Mouse (Mus musculus): ENCODE data around the gene Trp73. TPM values are rescaled to one million over a fixed set of nuclear protein-coding genes. Genes with fewer than 3 reads are reported as not detected.

Trp73 gene
- polyA plus RNA-seq, 1 experiment from 2014 or later, result 5.7 TPM

- peaks cover 26% of the 10 kb centered on the region for H3K36me3 ChIP-seq (ENCODE audit: control insufficient read depth, insufficient read depth)
- no peak for ATAC-seq
- H3K4me1 ChIP-seq (replicated peaks; ENCODE audit: control insufficient read depth, insufficient read depth, low read length), result peaks cover 12% of the 10 kb centered on the region
- WGBS, result 79% methylated on average over 7 of the region's 7 CpGs
- H3K9me3 ChIP-seq (ENCODE audit: control insufficient read depth, low read length), result no peaks in the 10 kb centered on the region
- H3K4me2 ChIP-seq (ENCODE audit: low read length), result no peak overlapping the region
- H3K27me3 ChIP-seq (replicated peaks; ENCODE audit: control insufficient read depth, insufficient read depth, low read length), result no peaks in the 10 kb centered on the region
- H3K9ac ChIP-seq (replicated peaks; ENCODE audit: low read depth, low read length), result no peak overlapping the region
- no peak overlapping the region for H3K27ac ChIP-seq (ENCODE audit: low read length)
- H3K4me3 ChIP-seq (replicated peaks; ENCODE audit: low read length), result no peak overlapping the region
These were observed 16.0 kb upstream of the Trp73 start for GRCm38 (mm10) chr4:154156050-154156449.

DNA sequence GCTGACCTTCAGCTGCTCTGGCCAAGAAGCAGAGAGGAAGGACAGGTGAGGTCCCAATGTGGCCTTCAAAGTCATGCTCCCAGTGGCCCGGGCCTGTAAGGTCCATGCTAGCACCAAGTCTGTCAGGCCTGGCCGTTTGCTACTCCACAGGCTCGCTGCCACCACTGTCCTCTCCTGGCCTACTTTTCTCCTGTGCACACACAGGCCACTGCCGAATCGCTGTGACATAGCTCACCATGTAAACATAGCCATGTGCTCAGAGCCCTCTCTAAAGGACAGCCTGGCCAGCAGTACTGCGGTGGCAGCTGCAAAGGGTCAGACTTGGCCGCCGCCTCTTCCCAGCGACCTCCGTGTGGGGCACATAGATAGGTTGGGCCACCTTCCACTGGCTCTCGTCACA is 14.1 kb upstream of the Trp73 start:
- peaks cover 26% of the 10 kb centered on the region for H3K36me3 ChIP-seq (ENCODE audit: control insufficient read depth, insufficient read depth)
- H3K27ac ChIP-seq (ENCODE audit: low read length), result no peak overlapping the region
- no peaks in the 10 kb centered on the region for H3K27me3 ChIP-seq (replicated peaks; ENCODE audit: control insufficient read depth, insufficient read depth, low read length)
- H3K9me3 ChIP-seq (ENCODE audit: control insufficient read depth, low read length), result no peaks in the 10 kb centered on the region
- H3K4me2 ChIP-seq (ENCODE audit: low read length), result no peak overlapping the region
- ATAC-seq, result no peak
- H3K4me1 ChIP-seq (replicated peaks; ENCODE audit: control insufficient read depth, insufficient read depth, low read length), result peaks cover 3% of the 10 kb centered on the region
- no peak overlapping the region for H3K9ac ChIP-seq (replicated peaks; ENCODE audit: low read depth, low read length)
- 80% methylated on average over 11 of the region's 11 CpGs for WGBS
- no peak overlapping the region for H3K4me3 ChIP-seq (replicated peaks; ENCODE audit: low read length)

DNA sequence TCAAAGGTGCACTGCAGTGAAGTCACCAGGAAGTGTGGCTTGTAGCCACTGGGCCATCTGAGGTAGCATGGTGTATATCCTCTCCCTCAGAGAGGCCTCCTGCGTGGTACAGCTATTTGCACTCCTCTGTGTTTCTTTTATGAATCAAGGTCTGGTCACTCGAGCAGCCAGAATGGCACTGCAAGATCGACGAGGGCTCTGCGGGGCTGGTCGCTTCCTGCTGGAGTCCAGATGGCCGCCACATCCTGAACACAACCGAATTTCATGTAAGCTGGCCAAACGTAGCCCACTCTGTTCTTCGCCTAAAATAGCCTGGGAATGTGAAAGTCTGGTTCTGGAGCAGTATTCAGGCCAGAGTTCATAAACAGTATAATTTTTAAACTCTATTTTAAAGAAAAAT is 6.3 kb upstream of the Trp73 start:
- Histone ChIP-seq H3K4me2 (ENCODE audit: low read length) (no peak overlapping the region), H3K4me1 (replicated peaks; ENCODE audit: control insufficient read depth, insufficient read depth, low read length) (peaks cover 14% of the 10 kb centered on the region), H3K4me3 (replicated peaks; ENCODE audit: low read length) (no peak overlapping the region), H3K27me3 (replicated peaks; ENCODE audit: control insufficient read depth, insufficient read depth, low read length) (peaks cover 5% of the 10 kb centered on the region), H3K9ac (replicated peaks; ENCODE audit: low read depth, low read length) (no peak overlapping the region), H3K27ac (ENCODE audit: low read length) (no peak overlapping the region), H3K36me3 (ENCODE audit: control insufficient read depth, insufficient read depth) (no peaks in the 10 kb centered on the region), H3K9me3 (ENCODE audit: control insufficient read depth, low read length) (no peaks in the 10 kb centered on the region)
- WGBS, result 87% methylated on average over 10 of the region's 10 CpGs
- ATAC-seq, result no peak

DNA sequence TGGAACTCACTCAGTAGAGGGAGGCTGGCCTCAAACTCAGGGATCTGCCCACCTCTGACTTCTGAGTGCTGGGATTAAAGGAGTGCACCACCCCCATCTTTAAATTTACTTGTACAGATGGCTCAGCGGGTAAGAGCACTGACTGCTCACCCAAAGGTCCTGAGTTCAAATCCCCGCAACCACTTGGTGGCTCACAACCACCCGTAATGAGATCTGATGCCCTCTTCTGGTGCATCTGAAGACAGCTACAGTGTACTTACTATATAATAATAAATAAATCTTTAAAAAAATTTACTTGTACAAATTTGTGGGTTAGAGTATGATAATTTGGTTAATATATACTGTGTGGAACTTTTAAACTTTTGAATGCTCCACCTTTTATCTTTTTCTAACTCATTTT is 4.7 kb upstream of the Trp73 start:
- Histone ChIP-seq H3K4me2 (ENCODE audit: low read length) (no peak overlapping the region), H3K4me1 (replicated peaks; ENCODE audit: control insufficient read depth, insufficient read depth, low read length) (peaks cover 30% of the 10 kb centered on the region), H3K9me3 (ENCODE audit: control insufficient read depth, low read length) (no peaks in the 10 kb centered on the region), H3K27ac (ENCODE audit: low read length) (no peak overlapping the region), H3K36me3 (ENCODE audit: control insufficient read depth, insufficient read depth) (no peaks in the 10 kb centered on the region), H3K9ac (replicated peaks; ENCODE audit: low read depth, low read length) (no peak overlapping the region), H3K27me3 (replicated peaks; ENCODE audit: control insufficient read depth, insufficient read depth, low read length) (peaks cover 14% of the 10 kb centered on the region), H3K4me3 (replicated peaks; ENCODE audit: low read length) (no peak overlapping the region)
- no peak for ATAC-seq
- 84% methylated on average over 3 of the region's 3 CpGs for WGBS

- H3K4me3 ChIP-seq (replicated peaks; ENCODE audit: low read length), result peak within 1 kb of the TSS; percentile 83
- ATAC-seq, result peak; percentile 97
- WGBS, result under 1% methylated on average over 49 of the region's 49 CpGs
- no peaks in the 10 kb centered on the region for H3K36me3 ChIP-seq (ENCODE audit: control insufficient read depth, insufficient read depth)
- H3K4me1 ChIP-seq (replicated peaks; ENCODE audit: control insufficient read depth, insufficient read depth, low read length), result peaks cover 34% of the 10 kb centered on the region
- H3K9ac ChIP-seq (replicated peaks; ENCODE audit: low read depth, low read length), result peak within 1 kb of the TSS; percentile 81
- peak within 1 kb of the TSS; percentile 90 for H3K4me2 ChIP-seq (ENCODE audit: low read length)
- peak within 1 kb of the TSS; percentile 81 for H3K27ac ChIP-seq (ENCODE audit: low read length)
- H3K27me3 ChIP-seq (replicated peaks; ENCODE audit: control insufficient read depth, insufficient read depth, low read length), result peaks cover 33% of the 10 kb centered on the region
- H3K9me3 ChIP-seq (ENCODE audit: control insufficient read depth, low read length), result no peaks in the 10 kb centered on the region
These were observed 2.4 kb upstream of the Trp73 start, which contains the start of gene Wrap73 for GRCm38 (mm10) chr4:154142211-154143040. Wrap73 (plus strand) TSS chr4:154142372.

GRCm38 (mm10) chr4:154141009-154141867 is 1.2 kb upstream of the Trp73 start:
- Histone ChIP-seq H3K9ac (replicated peaks; ENCODE audit: low read depth, low read length) (no peak overlapping the region), H3K4me2 (ENCODE audit: low read length) (peak overlapping the region; percentile 23; the same call in 1 of the 2 replicates), H3K36me3 (ENCODE audit: control insufficient read depth, insufficient read depth) (no peaks in the 10 kb centered on the region), H3K27me3 (replicated peaks; ENCODE audit: control insufficient read depth, insufficient read depth, low read length) (peaks cover 43% of the 10 kb centered on the region), H3K4me3 (replicated peaks; ENCODE audit: low read length) (no peak overlapping the region; the same call in 1 of the 2 replicates), H3K9me3 (ENCODE audit: control insufficient read depth, low read length) (no peaks in the 10 kb centered on the region), H3K27ac (ENCODE audit: low read length) (no peak overlapping the region), H3K4me1 (replicated peaks; ENCODE audit: control insufficient read depth, insufficient read depth, low read length) (peaks cover 34% of the 10 kb centered on the region)
- 2% methylated on average over 42 of the region's 42 CpGs for WGBS
- no peak for ATAC-seq

DNA sequence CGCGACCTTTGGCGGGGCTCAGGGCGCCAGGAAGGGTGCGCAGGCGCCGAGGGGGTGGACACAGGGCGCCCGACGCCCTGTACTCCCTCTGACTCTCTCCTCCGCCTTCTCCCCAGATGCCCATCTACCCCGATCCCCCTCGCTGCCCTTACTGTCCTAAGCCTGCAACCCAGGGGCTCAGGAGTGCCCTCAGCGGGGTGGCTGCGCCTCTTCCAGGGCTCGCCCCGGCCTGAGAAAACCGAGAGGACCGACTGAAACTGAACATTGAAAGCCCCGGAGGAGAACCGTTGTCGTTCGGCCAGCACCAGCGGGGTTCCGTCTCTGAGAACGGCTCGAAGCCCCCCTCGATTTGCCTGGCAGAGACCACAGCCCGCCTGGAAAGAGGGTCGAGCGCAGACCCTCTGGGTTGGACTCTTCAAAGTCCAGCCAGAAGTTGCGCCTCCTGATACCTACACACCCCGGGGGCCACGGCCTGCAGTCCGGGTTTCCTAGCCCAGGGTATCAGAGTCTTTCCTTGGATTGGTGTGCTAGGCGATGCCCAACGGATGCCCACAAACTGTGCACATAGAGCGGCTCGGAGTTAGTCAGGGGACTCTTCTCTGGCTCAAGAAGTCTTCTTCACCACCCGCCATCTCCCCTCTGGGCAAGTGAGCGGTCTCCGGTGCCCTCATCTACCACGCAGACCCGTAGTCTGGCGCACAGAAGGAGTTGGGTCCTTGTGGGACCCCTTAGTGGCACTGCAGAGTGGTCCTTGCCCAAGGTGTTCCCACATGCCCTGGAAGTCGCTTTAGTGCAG is 403 bp upstream of the Trp73 start:
- Histone ChIP-seq H3K27me3 (replicated peaks; ENCODE audit: control insufficient read depth, insufficient read depth, low read length) (peaks cover 47% of the 10 kb centered on the region), H3K4me1 (replicated peaks; ENCODE audit: control insufficient read depth, insufficient read depth, low read length) (peaks cover 34% of the 10 kb centered on the region), H3K27ac (ENCODE audit: low read length) (no peak overlapping the region), H3K9ac (replicated peaks; ENCODE audit: low read depth, low read length) (peak overlapping the region; percentile 50), H3K9me3 (ENCODE audit: control insufficient read depth, low read length) (no peaks in the 10 kb centered on the region), H3K4me2 (ENCODE audit: low read length) (peak overlapping the region; percentile 77), H3K4me3 (replicated peaks; ENCODE audit: low read length) (peak overlapping the region; percentile 44), H3K36me3 (ENCODE audit: control insufficient read depth, insufficient read depth) (no peaks in the 10 kb centered on the region)
- WGBS, result 2% methylated on average over 42 of the region's 46 CpGs
- no peak for ATAC-seq

DNA sequence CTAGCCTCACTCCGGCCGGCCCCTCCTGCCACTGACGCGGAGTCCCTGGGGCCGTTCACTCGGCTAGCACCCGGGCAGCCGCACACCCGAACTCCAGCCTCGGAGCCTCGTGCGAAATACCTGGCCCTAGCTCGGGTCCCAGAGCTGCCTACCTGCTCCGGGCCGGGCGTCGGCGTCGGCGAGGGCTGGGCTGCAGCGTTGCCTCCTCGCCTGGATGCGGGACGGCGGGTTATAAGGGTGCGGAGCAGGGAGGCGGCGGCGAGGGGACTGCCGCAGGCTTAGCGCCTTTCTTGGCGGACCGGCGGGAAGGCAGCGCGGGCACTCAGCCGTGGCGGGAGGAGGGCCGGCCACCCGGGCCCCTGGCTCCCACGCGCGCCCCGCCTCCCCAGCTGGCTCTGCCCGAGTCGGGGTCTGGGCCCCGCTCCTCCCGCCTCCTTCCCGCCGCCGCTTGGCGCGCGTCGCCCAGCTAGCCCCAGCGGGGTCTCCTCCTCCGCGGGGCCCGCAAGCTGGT is 282 bp downstream of the Trp73 start:
- ATAC-seq, result no peak
- WGBS, result under 1% methylated on average over 55 of the region's 59 CpGs
- H3K36me3 ChIP-seq (ENCODE audit: control insufficient read depth, insufficient read depth), result no peaks in the 10 kb centered on the region

More for the DNA sequence above, 282 bp downstream of the Trp73 start:
- Histone ChIP-seq H3K27ac (ENCODE audit: low read length) (no peak overlapping the region), H3K9me3 (ENCODE audit: control insufficient read depth, low read length) (no peaks in the 10 kb centered on the region), H3K27me3 (replicated peaks; ENCODE audit: control insufficient read depth, insufficient read depth, low read length) (peaks cover 47% of the 10 kb centered on the region), H3K9ac (replicated peaks; ENCODE audit: low read depth, low read length) (peak overlapping the region; percentile 50), H3K4me3 (replicated peaks; ENCODE audit: low read length) (peak overlapping the region; percentile 44), H3K4me1 (replicated peaks; ENCODE audit: control insufficient read depth, insufficient read depth, low read length) (peaks cover 34% of the 10 kb centered on the region), H3K4me2 (ENCODE audit: low read length) (peak overlapping the region; percentile 77)

All from forebrain, embryonic 16.5 days (tissue).